Mouse (Mus musculus): ENCODE results near the gene Myo1f.

GRCm38 (mm10) chr17:33566182-33566581 is 10.7 kb downstream of the Myo1f start:
- no peak for TF ChIP-seq CTCF (IDR thresholded peaks at IDR 0.05; ENCODE audit: low read depth)
- no peak for TF ChIP-seq EP300 (IDR thresholded peaks at IDR 0.05; ENCODE audit: low read depth)

Data from heart, postnatal 0 days (tissue).